Mouse (Mus musculus) forebrain, embryonic 15.5 days (tissue): ENCODE data around the gene Elmod3. TPM values are rescaled to one million over a fixed set of nuclear protein-coding genes. Genes with fewer than 3 reads are reported as not detected.

Experiments used
- ATAC-seq: fragments of 200-750 bp; cut with Nextera tagmentation; replicated peaks from 2 replicates; pipeline ENCODE4 v1.8.0; 2017; ENCODE audit warnings: mild to moderate bottlenecking, moderate TSS enrichment, moderate library complexity
- H3K27ac ChIP-seq: fragments of 300-500 bp; sonication (generic); replicated peaks from 2 replicates; pipeline ENCODE4 v1.5.1; 2015; ENCODE audit warnings: mild to moderate bottlenecking, inconsistent platforms
- H3K27me3 ChIP-seq: fragments of 300-500 bp; sonication (generic); 2 replicates; pipeline ENCODE4 v1.6.1; 2015; ENCODE audit warnings: inconsistent platforms
- H3K36me3 ChIP-seq: fragments of 300-500 bp; sonication (generic); 2 replicates; pipeline ENCODE4 v1.6.1; 2015; ENCODE audit warnings: mild to moderate bottlenecking, inconsistent platforms
- H3K4me1 ChIP-seq: fragments of 300-500 bp; sonication (generic); 2 replicates; pipeline ENCODE4 v1.6.1; 2015; ENCODE audit warnings: inconsistent platforms
- H3K4me2 ChIP-seq: fragments of 300-500 bp; sonication (generic); replicated peaks from 2 replicates; pipeline ENCODE4 v1.6.1; 2015; ENCODE audit warnings: mild to moderate bottlenecking, inconsistent platforms
- H3K4me3 ChIP-seq: fragments of 300-500 bp; sonication (generic); 2 replicates; pipeline ENCODE4 v1.5.1; 2015; ENCODE audit warnings: mild to moderate bottlenecking, inconsistent platforms
- H3K9ac ChIP-seq: fragments of 300-500 bp; sonication (generic); replicated peaks from 2 replicates; pipeline ENCODE4 v1.6.1; 2015; ENCODE audit warnings: mild to moderate bottlenecking, inconsistent platforms
- H3K9me3 ChIP-seq: fragments of 300-500 bp; sonication (generic); 2 replicates; pipeline ENCODE4 v1.6.1; 2016; ENCODE audit warnings: inconsistent platforms
- WGBS: fragments of 180-500 bp; shearing (Covaris S2); methylation state at CpG from one replicate; pipeline ENCODE4 v1.1.7; 2015; ENCODE audit warnings: mixed read lengths; 5-methylcytosine and 5-hydroxymethylcytosine counted together
- polyA plus RNA-seq: library from polyadenylated mRNA; unstranded; fragments of >200 nt; fragmentation: Nextera tagmentation; extraction: Ambion mirVana; gene quantifications from 2 replicates; pipeline ENCODE4 v1.2.1, GENCODE M21; 2015

Gene Elmod3
- polyA plus RNA-seq, 1 experiment from 2014 or later: 15.6 TPM

GRCm38 (mm10) chr6:72560801-72561200, 37.4 kb downstream of the Elmod3 start:
- Histone ChIP-seq H3K27me3 (no peaks in the 10 kb centered on the region), H3K9me3 (no peaks in the 10 kb centered on the region), H3K36me3 (no peaks in the 10 kb centered on the region), H3K27ac (no peak overlapping the region), H3K9ac (no peak overlapping the region), H3K4me3 (no peak overlapping the region), H3K4me2 (no peak overlapping the region), H3K4me1 (0 out of 2 replicates have a peak, but pooled peaks cover 4% of the 10 kb centered on the region)
- ATAC-seq: no peak
- 78% methylated on average over 8 of the region's 8 CpGs for WGBS

- Histone ChIP-seq H3K36me3 (no peaks in the 10 kb centered on the region), H3K9ac (peak overlapping the region; percentile 44), H3K4me2 (peak overlapping the region; percentile 69), H3K27ac (peak overlapping the region; percentile 68), H3K9me3 (no peaks in the 10 kb centered on the region), H3K4me1 (peaks cover 15% of the 10 kb centered on the region), H3K27me3 (no peaks in the 10 kb centered on the region), H3K4me3 (peak overlapping the region; percentile 40)
- WGBS: 15% methylated on average over 8 of the region's 8 CpGs
- ATAC-seq: no peak
Observed at GRCm38 (mm10) chr6:72553079-72553412, 45.2 kb downstream of the Elmod3 start.

GRCm38 (mm10) chr6:72552171-72553078, 45.8 kb downstream of the Elmod3 start:
- peak; percentile 92 for ATAC-seq
- 19% methylated on average over 27 of the region's 27 CpGs for WGBS

GRCm38 (mm10) chr6:72550503-72551100, 47.6 kb downstream of the Elmod3 start:
- peaks cover 15% of the 10 kb centered on the region for H3K4me1 ChIP-seq
- H3K4me2 ChIP-seq: no peak overlapping the region
- ATAC-seq: no peak
- no peaks in the 10 kb centered on the region for H3K27me3 ChIP-seq
- no peak overlapping the region for H3K4me3 ChIP-seq
- H3K36me3 ChIP-seq: no peaks in the 10 kb centered on the region
- no peaks in the 10 kb centered on the region for H3K9me3 ChIP-seq
- no peak overlapping the region for H3K27ac ChIP-seq
- WGBS: 90% methylated on average over 10 of the region's 10 CpGs
- H3K9ac ChIP-seq: no peak overlapping the region

More at GRCm38 (mm10) chr6:72552171-72553078, 45.8 kb downstream of the Elmod3 start:
- Histone ChIP-seq H3K9me3 (no peaks in the 10 kb centered on the region), H3K27me3 (no peaks in the 10 kb centered on the region), H3K4me2 (peak overlapping the region; percentile 69), H3K4me3 (peak overlapping the region; percentile 40), H3K36me3 (no peaks in the 10 kb centered on the region), H3K9ac (peak overlapping the region; percentile 44), H3K4me1 (peaks cover 15% of the 10 kb centered on the region), H3K27ac (peak overlapping the region; percentile 68)

DNA sequence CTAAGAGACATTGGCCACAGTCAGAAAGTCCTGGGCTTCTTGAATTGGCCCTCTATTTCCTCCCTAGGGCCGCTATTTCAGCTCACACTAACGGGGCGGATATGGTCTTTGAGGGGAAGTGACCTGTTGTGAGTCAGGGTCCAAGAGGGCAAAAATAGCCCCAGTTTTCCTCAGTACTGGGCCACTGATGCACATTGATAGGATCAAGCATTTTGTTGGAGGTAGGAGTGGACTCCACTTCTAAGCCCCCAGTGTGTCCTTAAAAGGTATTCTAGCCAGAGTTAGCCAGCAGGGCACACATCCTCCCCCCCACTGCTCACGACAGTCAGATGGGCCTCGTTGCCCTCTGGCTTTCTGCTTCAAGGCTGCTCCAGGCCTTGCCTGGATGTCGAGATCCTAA, 48.2 kb downstream of the Elmod3 start:
- H3K4me3 ChIP-seq: no peak overlapping the region
- no peaks in the 10 kb centered on the region for H3K9me3 ChIP-seq
- H3K4me1 ChIP-seq: peaks cover 15% of the 10 kb centered on the region
- no peaks in the 10 kb centered on the region for H3K36me3 ChIP-seq
- no peak overlapping the region for H3K4me2 ChIP-seq
- 73% methylated on average over 6 of the region's 6 CpGs for WGBS
- H3K9ac ChIP-seq: no peak overlapping the region
- no peak for ATAC-seq
- no peak overlapping the region for H3K27ac ChIP-seq
- no peaks in the 10 kb centered on the region for H3K27me3 ChIP-seq

GRCm38 (mm10) chr6:72549041-72549580, 49.1 kb downstream of the Elmod3 start:
- no peak overlapping the region for H3K27ac ChIP-seq
- no peaks in the 10 kb centered on the region for H3K36me3 ChIP-seq
- 76% methylated on average over 9 of the region's 9 CpGs for WGBS
- no peak overlapping the region for H3K9ac ChIP-seq
- ATAC-seq: no peak
- no peaks in the 10 kb centered on the region for H3K9me3 ChIP-seq
- H3K4me2 ChIP-seq: no peak overlapping the region
- no peak overlapping the region for H3K4me3 ChIP-seq
- peaks cover 20% of the 10 kb centered on the region for H3K4me1 ChIP-seq
- no peaks in the 10 kb centered on the region for H3K27me3 ChIP-seq

GRCm38 (mm10) chr6:72547862-72548261, 50.4 kb downstream of the Elmod3 start:
- WGBS: 97% methylated on average over 3 of the region's 3 CpGs
- H3K4me1 ChIP-seq: peaks cover 11% of the 10 kb centered on the region
- H3K4me3 ChIP-seq: no peak overlapping the region
- no peak for ATAC-seq
- no peak overlapping the region for H3K27ac ChIP-seq
- H3K27me3 ChIP-seq: no peaks in the 10 kb centered on the region
- no peaks in the 10 kb centered on the region for H3K9me3 ChIP-seq
- H3K4me2 ChIP-seq: no peak overlapping the region
- no peaks in the 10 kb centered on the region for H3K36me3 ChIP-seq
- no peak overlapping the region for H3K9ac ChIP-seq

GRCm38 (mm10) chr6:72547121-72547520, 51.1 kb downstream of the Elmod3 start:
- Histone ChIP-seq H3K9me3 (no peaks in the 10 kb centered on the region), H3K9ac (no peak overlapping the region), H3K27ac (no peak overlapping the region), H3K27me3 (no peaks in the 10 kb centered on the region), H3K36me3 (no peaks in the 10 kb centered on the region), H3K4me2 (no peak overlapping the region), H3K4me1 (peaks cover 6% of the 10 kb centered on the region; the same call in 1 of the 2 replicates), H3K4me3 (no peak overlapping the region)
- ATAC-seq: no peak
- 89% methylated on average over 2 of the region's 2 CpGs for WGBS

- H3K4me2 ChIP-seq: no peak overlapping the region
- H3K27me3 ChIP-seq: no peaks in the 10 kb centered on the region
- ATAC-seq: no peak
- H3K27ac ChIP-seq: no peak overlapping the region
- H3K9me3 ChIP-seq: no peaks in the 10 kb centered on the region
- WGBS: 50% methylated on average over 7 of the region's 7 CpGs
- H3K9ac ChIP-seq: no peak overlapping the region
- H3K36me3 ChIP-seq: no peaks in the 10 kb centered on the region
- no peak overlapping the region for H3K4me3 ChIP-seq
- peaks cover 6% of the 10 kb centered on the region; the same call in 1 of the 2 replicates for H3K4me1 ChIP-seq
Observed at GRCm38 (mm10) chr6:72545377-72545776, 52.8 kb downstream of the Elmod3 start.

DNA sequence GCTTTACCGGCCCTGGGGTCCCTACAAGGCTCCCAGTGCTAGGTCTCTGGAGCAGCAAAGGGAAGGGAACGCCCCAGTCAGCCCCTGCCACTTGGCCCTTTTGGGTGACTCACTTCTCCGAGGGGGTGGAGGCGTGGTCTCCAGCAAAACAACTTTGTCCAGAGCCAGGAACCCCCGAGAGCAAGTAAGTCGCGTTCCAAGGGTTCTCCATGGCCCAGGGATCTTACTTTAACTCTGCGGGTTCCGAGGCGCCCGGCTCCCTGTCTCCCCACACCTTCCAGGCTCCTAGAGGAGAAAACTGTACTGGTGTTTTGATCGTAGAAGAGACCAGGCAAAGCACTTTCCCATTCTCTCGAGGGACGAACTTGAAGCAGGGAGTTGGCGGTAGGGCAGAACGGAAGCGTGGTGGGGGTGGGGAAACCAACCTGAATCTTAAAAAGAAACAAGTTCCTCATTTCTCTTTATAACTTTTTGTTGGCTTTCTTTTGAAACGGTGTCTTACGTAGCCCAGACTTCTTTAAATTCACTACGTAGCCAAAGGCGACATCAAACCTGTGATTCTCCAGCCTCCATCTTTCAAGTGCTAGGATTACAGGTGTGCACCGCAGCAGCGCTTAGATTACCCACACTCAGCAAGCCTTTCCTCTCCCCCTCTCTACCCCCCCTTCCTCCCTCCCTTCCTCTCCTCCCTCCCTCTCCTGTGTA, 53.8 kb downstream of the Elmod3 start, which contains the start of gene Capg:
TSS of gene Capg (plus strand) at position 109 of the 705 bp plus-strand sequence.
- Histone ChIP-seq H3K4me3 (no peak within 1 kb of the TSS), H3K4me1 (peaks cover 6% of the 10 kb centered on the region; the same call in 1 of the 2 replicates), H3K4me2 (no peak within 1 kb of the TSS; the same call in 1 of the 2 replicates), H3K27ac (no peak within 1 kb of the TSS), H3K9ac (no peak within 1 kb of the TSS), H3K27me3 (no peaks in the 10 kb centered on the region), H3K36me3 (no peaks in the 10 kb centered on the region), H3K9me3 (no peaks in the 10 kb centered on the region)
- no peak for ATAC-seq
- 24% methylated on average over 23 of the region's 23 CpGs for WGBS

DNA sequence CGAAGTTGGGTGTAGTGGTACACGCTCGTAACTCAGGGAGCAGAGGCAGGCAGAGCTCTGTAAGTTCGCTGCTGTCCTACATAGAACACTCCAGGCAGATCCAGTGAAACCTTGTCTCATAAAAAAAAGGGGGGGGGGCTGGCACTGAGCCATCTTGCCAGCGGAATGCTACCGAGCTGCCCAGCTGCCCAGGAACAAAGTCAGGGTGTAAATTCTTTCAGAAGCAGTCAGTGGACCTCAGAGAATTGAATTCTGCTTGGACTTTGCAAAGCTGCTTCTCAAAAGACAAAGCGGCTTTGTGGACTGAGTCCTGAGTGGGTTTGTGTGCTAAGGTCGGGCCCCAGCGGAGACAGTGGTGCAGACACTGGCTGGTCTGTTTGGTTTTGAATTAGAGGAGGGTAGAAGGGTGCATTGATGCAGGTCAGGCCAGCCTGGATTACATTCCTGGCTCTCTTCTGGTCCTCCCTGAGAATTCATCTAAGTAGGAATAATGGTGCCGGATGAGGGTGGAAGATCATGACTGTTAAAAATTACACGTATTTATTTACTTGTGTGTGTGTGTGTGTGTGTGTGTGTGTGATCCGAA, 54.9 kb downstream of the Elmod3 start:
- 63% methylated on average over 12 of the region's 12 CpGs for WGBS
- Histone ChIP-seq H3K9me3 (no peaks in the 10 kb centered on the region), H3K36me3 (no peaks in the 10 kb centered on the region), H3K4me2 (no peak overlapping the region), H3K4me1 (peaks cover 9% of the 10 kb centered on the region), H3K4me3 (no peak overlapping the region), H3K9ac (no peak overlapping the region), H3K27me3 (no peaks in the 10 kb centered on the region), H3K27ac (no peak overlapping the region)
- no peak for ATAC-seq
